ENCODE assay signal across 15 mouse cellular contexts in the genomic region with DNA sequence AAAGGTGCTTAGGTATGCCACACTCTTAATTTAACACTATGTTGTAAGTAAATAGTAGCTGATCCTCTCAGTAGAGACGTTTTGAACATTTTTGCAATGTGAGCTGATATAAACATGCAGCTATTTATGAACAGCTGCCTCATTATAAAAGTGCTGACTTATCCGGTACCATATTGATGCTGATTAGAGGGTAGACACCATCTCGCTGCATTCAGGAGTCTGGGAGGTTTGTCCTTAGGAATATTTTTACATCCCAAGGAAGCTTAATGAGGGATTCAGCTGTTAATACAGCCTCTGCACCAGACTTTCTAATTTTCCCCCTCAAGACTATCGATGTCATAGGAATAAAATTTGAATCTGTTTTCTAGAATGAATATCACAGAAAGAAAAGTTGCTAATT.
"Had no signal": no experiment of that assay in that cellular context is flagged by ENCODE, and none has a peak within 500 bp of the region (broad histone marks: within the 10 kb centered on the region; RNA-seq: fewer than 3 reads in every experiment).

No protein-coding gene starts in this region.

- H3K27me3 ChIP-seq: limb, embryonic 12.5 days; liver, embryonic 13.5 days; lung, embryonic 15.5 days; megakaryocyte, embryonic 14.5 days had no signal

- H3K36me3 ChIP-seq: limb, embryonic 12.5 days; liver, embryonic 13.5 days; lung, embryonic 15.5 days had no signal

- H3K4me3 ChIP-seq: limb, embryonic 12.5 days; liver, embryonic 13.5 days; lung, embryonic 15.5 days; megakaryocyte, embryonic 14.5 days; myocyte had no signal

- ATAC-seq: liver, postnatal 0 days had no signal

- H3K4me1 ChIP-seq: limb, embryonic 12.5 days; liver, embryonic 13.5 days; lung, embryonic 15.5 days; megakaryocyte, embryonic 14.5 days had no signal

- H3K27ac ChIP-seq: limb, embryonic 12.5 days; liver, embryonic 13.5 days; lung, embryonic 15.5 days; macrophage; stomach, postnatal 0 days had no signal

- H3K9ac ChIP-seq: limb, embryonic 12.5 days; liver, embryonic 13.5 days; liver, postnatal 0 days; lung, embryonic 15.5 days had no signal

- DNase-seq: kidney, adult 8-10 months; kidney, postnatal 25 days; liver; liver, embryonic 13.5 days; liver, postnatal 0 days; lung, postnatal 14 days; thymus, adult 18-20 months; thymus, postnatal 14 days had no signal

- H3K4me2 ChIP-seq: limb, embryonic 12.5 days; liver, embryonic 13.5 days; lung, embryonic 15.5 days; midbrain, embryonic 11.5 days had no signal

- H3K9me3 ChIP-seq: limb, embryonic 12.5 days; liver, embryonic 13.5 days; lung, embryonic 15.5 days; megakaryocyte, embryonic 14.5 days had no signal
